Mouse (Mus musculus): Measurements from ENCODE around the gene Ndrg3.
"Not testable (repeated sequence)": the region's sequence is repeated elsewhere in the genome, so short reads cannot be mapped to it uniquely, and the experiment has no call there.

Gene Ndrg3

DNA sequence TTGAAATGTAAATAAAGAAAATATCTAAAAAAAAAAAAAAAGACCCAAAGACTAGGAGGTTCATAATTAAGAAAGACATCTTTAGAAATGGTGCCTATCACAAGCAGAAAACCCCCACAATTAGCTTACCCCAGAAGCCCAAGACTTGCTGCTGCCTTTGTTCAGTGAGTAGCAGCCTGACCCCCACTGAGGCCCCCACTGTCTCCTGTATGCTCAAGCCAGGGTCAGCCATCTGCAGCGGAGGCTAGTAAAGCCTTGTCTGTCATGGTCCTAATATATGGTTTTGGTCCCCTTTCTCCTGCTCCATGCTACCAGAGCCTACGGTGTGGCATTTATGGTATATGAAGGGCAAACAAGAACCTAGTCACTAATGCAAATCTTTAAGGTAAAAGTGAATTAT, 90.5 kb downstream of the Ndrg3 start:
- no peak for DNase-seq (ENCODE audit: low read depth)

DNA sequence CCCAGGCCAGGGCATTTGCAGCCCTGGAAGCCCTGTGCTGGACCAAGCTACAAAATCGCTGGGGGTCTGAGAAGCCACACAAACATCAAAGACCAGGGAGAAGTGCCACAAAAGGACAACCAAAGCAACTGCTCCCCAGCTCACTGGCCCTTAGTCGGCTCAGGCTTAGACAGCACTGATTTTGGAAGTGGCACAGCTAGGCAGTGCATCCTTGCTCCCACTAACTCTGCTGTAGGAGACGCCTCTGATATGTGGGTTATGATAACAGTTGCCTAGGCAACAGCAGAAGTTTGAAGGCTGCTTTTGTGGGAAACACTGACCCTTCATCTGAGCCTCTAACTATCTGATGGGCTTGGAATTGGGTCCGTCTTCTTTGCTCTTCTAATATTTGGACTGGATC, 92.7 kb downstream of the Ndrg3 start:
- DNase-seq (ENCODE audit: low read depth), result no peak

DNA sequence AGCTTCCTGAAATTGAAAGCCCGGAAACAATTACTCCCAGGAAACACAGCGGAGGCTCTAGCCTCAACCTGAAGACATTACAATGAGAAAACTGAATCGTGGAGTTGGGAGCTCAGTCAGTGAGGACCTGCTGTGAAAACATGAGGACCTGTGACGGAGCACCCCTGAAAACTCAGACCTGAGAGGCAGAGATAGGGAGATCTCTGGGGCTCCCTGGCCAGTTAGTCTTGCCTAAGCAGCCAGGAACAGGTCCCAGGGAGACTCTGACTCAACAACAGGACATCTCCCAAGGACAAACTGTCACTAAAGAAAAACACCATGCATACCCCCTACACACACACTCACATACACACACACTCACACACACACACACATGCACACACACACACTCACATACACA, 93.5 kb downstream of the Ndrg3 start:
- DNase-seq (ENCODE audit: low read depth), result no peak

DNA sequence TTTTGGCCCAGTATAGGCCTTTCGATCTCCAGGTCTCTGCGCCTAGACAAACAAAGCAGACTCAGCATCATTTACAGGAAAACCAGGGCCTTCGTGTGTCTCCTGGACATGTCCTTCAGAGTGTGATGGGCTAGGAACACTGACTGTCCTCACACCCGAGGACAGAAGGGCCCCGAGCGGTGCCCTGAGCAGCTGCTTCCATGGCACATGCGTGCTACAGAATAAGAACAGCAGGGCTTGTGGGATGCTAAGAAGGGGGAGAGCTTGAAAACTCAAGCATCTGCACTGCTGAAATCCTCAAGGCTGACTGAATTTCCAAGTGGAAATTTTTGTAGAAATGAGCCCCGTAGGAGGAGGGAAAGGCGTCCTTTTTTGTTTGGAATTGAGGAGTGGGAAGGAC, 94.8 kb downstream of the Ndrg3 start:
- DNase-seq (ENCODE audit: low read depth), result no peak

- no peak for DNase-seq (ENCODE audit: low read depth)
These were observed 95.4 kb downstream of the Ndrg3 start for GRCm38 (mm10) chr2:156896384-156896914.

GRCm38 (mm10) chr2:156894496-156895265, 97.2 kb downstream of the Ndrg3 start:
- DNase-seq (ENCODE audit: low read depth), result no peak

GRCm38 (mm10) chr2:156892821-156893220, 99.0 kb downstream of the Ndrg3 start:
- DNase-seq (ENCODE audit: low read depth), result no peak

DNA sequence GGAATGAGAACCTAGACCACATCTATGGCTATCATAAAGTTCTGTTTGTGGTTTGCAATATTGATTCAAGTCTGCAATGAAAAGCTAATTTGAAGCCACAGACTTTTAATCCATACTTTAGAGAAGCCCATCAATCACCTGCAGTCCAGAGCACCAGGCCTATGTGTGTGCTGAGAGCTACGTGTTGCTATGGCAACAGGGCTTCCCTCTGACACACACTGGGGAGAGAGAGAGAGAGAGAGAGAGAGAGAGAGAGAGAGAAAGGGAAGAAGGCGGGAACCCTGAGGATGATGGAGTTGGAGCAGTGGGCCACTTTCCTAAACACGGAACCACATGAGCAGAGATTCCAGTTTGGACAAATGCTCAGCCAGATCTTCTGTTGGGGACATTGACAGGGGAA, 99.6 kb downstream of the Ndrg3 start:
- no peak for DNase-seq (ENCODE audit: low read depth)

- no peak for DNase-seq (ENCODE audit: low read depth)
These were observed 103.4 kb downstream of the Ndrg3 start for GRCm38 (mm10) chr2:156888490-156888889.

DNA sequence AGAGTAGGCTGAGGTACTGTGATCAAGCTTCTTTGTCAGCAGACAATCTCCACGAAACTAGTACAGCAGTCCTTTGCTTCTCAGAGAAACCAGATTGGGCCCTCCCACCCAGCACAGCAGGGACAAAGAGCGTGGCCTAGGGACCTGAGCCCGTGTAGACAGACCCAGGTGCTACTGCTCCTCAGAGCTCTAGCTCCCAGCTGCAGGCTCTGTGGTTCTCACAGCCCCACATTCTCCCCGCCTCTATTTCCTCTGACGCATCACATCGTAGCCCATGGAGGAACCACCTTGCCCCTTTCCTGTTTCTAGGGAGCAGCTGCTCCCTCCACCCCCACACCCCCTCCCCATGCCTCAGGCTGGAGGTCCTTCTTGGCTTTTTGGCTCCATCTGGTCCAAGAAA, 104.8 kb downstream of the Ndrg3 start, which contains the start of gene Sla2:
Gene Sla2 (minus strand): TSS at position 176 of the 400 bp plus-strand sequence.
- peak; percentile 84 for DNase-seq (ENCODE audit: low read depth)

DNA sequence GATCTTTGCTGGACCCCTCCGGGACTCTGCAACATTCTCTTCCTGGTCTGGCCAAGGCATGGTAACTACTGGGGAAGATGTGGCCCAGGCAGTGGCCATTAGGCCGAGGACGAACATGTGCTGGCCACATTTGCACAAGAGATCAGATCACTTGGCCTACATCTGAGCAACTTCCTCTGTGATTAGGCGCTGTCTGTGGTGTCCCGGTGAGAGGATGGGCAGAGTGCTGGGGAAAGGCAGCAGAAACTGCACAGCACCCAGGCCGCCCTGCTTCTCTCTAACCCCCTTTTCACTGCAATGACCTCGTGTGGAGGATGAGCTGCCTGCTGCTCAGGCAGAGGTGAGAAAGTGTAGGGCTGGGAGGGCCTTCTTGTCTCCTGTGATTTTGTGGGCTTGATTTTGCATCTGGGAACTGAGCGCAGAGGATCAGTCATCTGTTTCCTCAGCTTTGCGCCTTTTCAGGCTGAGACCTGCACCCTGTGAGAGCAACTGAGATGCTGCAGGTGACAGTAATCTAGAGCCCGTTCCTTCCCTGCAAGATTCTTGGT, 105.7 kb downstream of the Ndrg3 start:
- DNase-seq (ENCODE audit: low read depth), result no peak

- DNase-seq (ENCODE audit: low read depth), result not testable (repeated sequence)
These were observed 106.2 kb downstream of the Ndrg3 start for GRCm38 (mm10) chr2:156885666-156886065.

DNA sequence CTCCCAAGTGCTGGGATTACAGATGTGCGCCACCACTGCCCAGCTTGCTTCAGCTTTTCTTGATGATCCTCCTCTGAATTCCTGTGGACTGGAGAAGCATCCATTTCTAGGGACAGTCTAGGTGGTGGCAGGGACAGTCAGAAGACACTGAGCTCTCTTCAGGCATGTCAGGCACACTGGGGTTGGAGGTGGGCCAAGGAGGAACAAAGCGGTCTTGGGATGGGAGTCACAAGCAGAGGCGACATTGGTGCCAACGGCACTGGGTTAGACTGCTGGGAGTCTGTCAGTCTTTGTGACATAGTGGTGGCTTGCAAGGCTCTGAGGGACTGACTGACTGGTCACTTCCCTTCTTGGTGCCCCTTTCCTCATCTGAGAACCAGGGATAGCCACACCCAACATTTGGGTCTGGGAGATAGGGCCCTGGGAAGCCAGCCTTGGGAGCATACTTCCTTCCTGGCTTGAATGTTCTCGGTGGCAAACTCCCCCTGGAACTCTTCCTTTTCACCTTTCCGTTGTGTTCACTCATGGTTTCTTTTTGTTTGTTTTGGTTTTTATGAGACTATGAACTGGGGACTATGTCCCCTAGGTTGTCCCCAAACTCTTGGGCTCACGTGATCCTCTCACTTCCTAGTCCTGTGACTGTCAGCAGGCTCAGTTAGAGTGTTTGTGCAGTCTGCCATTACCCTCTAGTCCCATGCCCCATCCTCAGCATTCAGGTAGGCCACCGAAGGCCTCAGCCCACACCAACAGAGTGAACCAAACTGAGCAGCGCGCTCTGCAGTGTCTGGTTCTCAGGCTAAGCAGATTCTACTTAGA, 107.3 kb downstream of the Ndrg3 start:
- no peak for DNase-seq (ENCODE audit: low read depth)

GRCm38 (mm10) chr2:156882431-156883001, 109.3 kb downstream of the Ndrg3 start:
- DNase-seq (ENCODE audit: low read depth), result peak; percentile 85

DNA sequence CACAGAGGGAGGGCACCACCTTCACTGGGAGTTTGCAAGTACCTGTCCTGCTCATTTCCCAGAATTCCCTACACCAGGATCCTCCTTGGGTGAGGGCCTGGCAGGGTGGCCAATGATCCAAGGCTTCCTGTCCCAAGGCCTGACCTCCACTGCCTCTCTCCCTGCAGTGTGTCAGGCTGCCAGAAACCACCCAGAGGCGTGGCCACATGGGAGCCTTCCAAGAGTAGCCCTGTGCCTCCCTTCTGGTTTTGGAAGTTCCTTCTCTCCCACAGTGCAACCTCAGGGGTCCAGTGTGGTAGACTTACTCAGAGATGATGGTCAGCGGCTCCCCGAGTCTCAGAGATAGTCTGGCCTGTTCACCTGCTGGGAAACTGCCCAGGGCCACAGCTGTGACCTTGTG, 112.3 kb downstream of the Ndrg3 start:
- DNase-seq (ENCODE audit: low read depth), result peak; percentile 7

DNA sequence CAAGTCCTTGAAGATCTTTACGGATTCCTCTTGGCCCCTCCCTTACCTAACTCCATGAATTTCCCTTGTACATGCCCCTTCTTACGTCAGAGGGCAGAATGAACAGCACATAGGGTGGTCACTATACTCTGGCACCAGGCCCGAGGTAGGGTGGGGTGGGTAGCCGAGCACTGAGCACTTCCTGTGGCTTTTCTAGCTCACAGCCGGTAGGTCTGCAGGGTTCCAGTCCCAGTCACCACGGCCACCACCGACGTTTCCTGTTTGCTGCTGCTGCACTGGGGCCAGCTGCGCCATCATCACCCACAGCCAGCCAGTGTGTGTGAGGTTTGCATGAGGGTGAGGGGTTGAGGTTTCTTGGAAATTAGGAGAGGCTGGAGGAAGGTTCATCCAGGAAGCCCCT, 114.1 kb downstream of the Ndrg3 start:
- DNase-seq (ENCODE audit: low read depth), result peak; percentile 68
